Mouse (Mus musculus) midbrain, embryonic 12.5 days (tissue): ENCODE results near the gene Afdn. TPM values are rescaled to one million over a fixed set of nuclear protein-coding genes. Genes with fewer than 3 reads are reported as not detected.
"Not testable (repeated sequence)": the region's sequence is repeated elsewhere in the genome, so short reads cannot be mapped to it uniquely, and the experiment has no call there.

Experiments used
- ATAC-seq: fragments of 200-750 bp; cut with Nextera tagmentation; 2 replicates; pipeline ENCODE4 v1.8.0; 2017; ENCODE audit warnings: low read depth, moderate TSS enrichment, moderate library complexity; ENCODE audit not compliant: low FRiP score
- H3K27ac ChIP-seq: fragments of 300-500 bp; sonication (generic); replicated peaks from 2 replicates; pipeline ENCODE4 v1.5.1; 2016; ENCODE audit warnings: mild to moderate bottlenecking
- H3K27me3 ChIP-seq: fragments of 300-500 bp; sonication (generic); 2 replicates; pipeline ENCODE4 v1.6.1; 2016; ENCODE audit warnings: mild to moderate bottlenecking
- H3K36me3 ChIP-seq: fragments of 300-500 bp; sonication (generic); 2 replicates; pipeline ENCODE4 v1.6.1; 2016
- H3K4me1 ChIP-seq: fragments of 300-500 bp; sonication (generic); 2 replicates; pipeline ENCODE4 v1.6.1; 2016
- H3K4me2 ChIP-seq: fragments of 300-500 bp; sonication (generic); replicated peaks from 2 replicates; pipeline ENCODE4 v1.6.1; 2016; ENCODE audit warnings: mild to moderate bottlenecking, moderate library complexity
- H3K4me3 ChIP-seq: fragments of 300-500 bp; sonication (generic); 2 replicates; pipeline ENCODE4 v1.5.1; 2016; ENCODE audit warnings: mild to moderate bottlenecking
- H3K9ac ChIP-seq: fragments of 300-500 bp; sonication (generic); replicated peaks from 2 replicates; pipeline ENCODE4 v1.6.1; 2016; ENCODE audit warnings: mild to moderate bottlenecking, moderate library complexity
- H3K9me3 ChIP-seq: fragments of 300-500 bp; sonication (generic); 2 replicates; pipeline ENCODE4 v1.6.1; 2016; ENCODE audit warnings: mild to moderate bottlenecking
- WGBS: fragments of 180-500 bp; shearing (Covaris S2); methylation state at CpG from one replicate; pipeline ENCODE4 v1.1.7; 2016; 5-methylcytosine and 5-hydroxymethylcytosine counted together
- polyA plus RNA-seq: library from polyadenylated mRNA; unstranded; fragments of >200 nt; fragmentation: Nextera tagmentation; extraction: Ambion mirVana; gene quantifications from 2 replicates; pipeline ENCODE4 v1.2.1, GENCODE M21; 2016

The Afdn gene
- polyA plus RNA-seq, 1 experiment from 2014 or later: 162 TPM

- WGBS: 75% methylated on average over 6 of the region's 6 CpGs
- Histone ChIP-seq H3K27me3 (no peaks in the 10 kb centered on the region), H3K4me1 (peaks cover 16% of the 10 kb centered on the region), H3K4me3 (no peak overlapping the region), H3K9me3 (no peaks in the 10 kb centered on the region), H3K4me2 (no peak overlapping the region), H3K9ac (no peak overlapping the region), H3K27ac (no peak overlapping the region), H3K36me3 (no peaks in the 10 kb centered on the region)
- ATAC-seq: no peak
Observed at GRCm38 (mm10) chr17:13754940-13755339, 5.4 kb upstream of the Afdn start.

- Histone ChIP-seq H3K4me1 (peaks cover 24% of the 10 kb centered on the region), H3K9ac (peak overlapping the region; percentile 91), H3K27ac (peak overlapping the region; percentile 98), H3K4me3 (peak overlapping the region; percentile 97), H3K27me3 (no peaks in the 10 kb centered on the region), H3K9me3 (no peaks in the 10 kb centered on the region), H3K4me2 (peak overlapping the region; percentile 65), H3K36me3 (no peaks in the 10 kb centered on the region)
- no peak for ATAC-seq
- 25% methylated on average over 7 of the region's 7 CpGs for WGBS
Observed at GRCm38 (mm10) chr17:13758586-13758985, 1.8 kb upstream of the Afdn start.

GRCm38 (mm10) chr17:13759156-13759852, 1.0 kb upstream of the Afdn start:
- 7% methylated on average over 13 of the region's 13 CpGs for WGBS
- no peak for ATAC-seq
- H3K27me3 ChIP-seq: no peaks in the 10 kb centered on the region
- peaks cover 24% of the 10 kb centered on the region for H3K4me1 ChIP-seq
- peak overlapping the region; percentile 65 for H3K4me2 ChIP-seq
- H3K9ac ChIP-seq: peak overlapping the region; percentile 91
- H3K4me3 ChIP-seq: peak overlapping the region; percentile 97
- peak overlapping the region; percentile 98 for H3K27ac ChIP-seq
- no peaks in the 10 kb centered on the region for H3K36me3 ChIP-seq
- H3K9me3 ChIP-seq: no peaks in the 10 kb centered on the region

- peak overlapping the region; percentile 97 for H3K9ac ChIP-seq
- H3K36me3 ChIP-seq: no peaks in the 10 kb centered on the region
- ATAC-seq: peak; percentile 59
- H3K9me3 ChIP-seq: no peaks in the 10 kb centered on the region
- peak overlapping the region; percentile 98 for H3K27ac ChIP-seq
- H3K4me1 ChIP-seq: peaks cover 27% of the 10 kb centered on the region
- peak overlapping the region; percentile 97 for H3K4me3 ChIP-seq
- H3K4me2 ChIP-seq: peak overlapping the region; percentile 97
- H3K27me3 ChIP-seq: no peaks in the 10 kb centered on the region
- WGBS: 0% methylated on average over 42 of the region's 72 CpGs
Observed at GRCm38 (mm10) chr17:13760675-13761178, 388 bp downstream of the Afdn start.

- Histone ChIP-seq H3K9me3 (no peaks in the 10 kb centered on the region), H3K4me1 (peaks cover 27% of the 10 kb centered on the region), H3K27ac (peak within 1 kb of the TSS; percentile 98), H3K27me3 (no peaks in the 10 kb centered on the region), H3K36me3 (no peaks in the 10 kb centered on the region), H3K4me3 (peak within 1 kb of the TSS; percentile 97), H3K9ac (peak within 1 kb of the TSS; percentile 97), H3K4me2 (peak within 1 kb of the TSS; percentile 97)
- ATAC-seq: peak; percentile 27
- under 1% methylated on average over 74 of the region's 74 CpGs for WGBS
Observed at GRCm38 (mm10) chr17:13761179-13761913, 1.0 kb downstream of the Afdn start, which contains the start of gene Tcte2. Gene Tcte2, minus strand, starts transcription at chr17:13761825.

GRCm38 (mm10) chr17:13763819-13764218, 3.5 kb downstream of the Afdn start:
- H3K9me3 ChIP-seq: peaks cover under 1% of the 10 kb centered on the region; the same call in 1 of the 2 replicates
- H3K27me3 ChIP-seq: no peaks in the 10 kb centered on the region
- no peak overlapping the region for H3K27ac ChIP-seq
- H3K4me3 ChIP-seq: no peak overlapping the region
- H3K9ac ChIP-seq: no peak overlapping the region
- no peaks in the 10 kb centered on the region for H3K36me3 ChIP-seq
- no peak overlapping the region for H3K4me2 ChIP-seq
- no peak for ATAC-seq
- peaks cover 18% of the 10 kb centered on the region for H3K4me1 ChIP-seq
- WGBS: 87% methylated on average over 1 of the region's 1 CpGs

GRCm38 (mm10) chr17:13764911-13765310, 4.6 kb downstream of the Afdn start:
- peaks cover 14% of the 10 kb centered on the region for H3K4me1 ChIP-seq
- not testable (repeated sequence) for ATAC-seq, H3K9ac ChIP-seq, H3K36me3 ChIP-seq, H3K27me3 ChIP-seq, H3K27ac ChIP-seq, H3K4me2 ChIP-seq, H3K9me3 ChIP-seq, H3K4me3 ChIP-seq
- 89% methylated on average over 2 of the region's 2 CpGs for WGBS

- H3K27me3 ChIP-seq: no peaks in the 10 kb centered on the region
- peaks cover 3% of the 10 kb centered on the region; the same call in 1 of the 2 replicates for H3K4me1 ChIP-seq
- H3K9me3 ChIP-seq: peaks cover 5% of the 10 kb centered on the region; the same call in 1 of the 2 replicates
- no peaks in the 10 kb centered on the region for H3K36me3 ChIP-seq
- WGBS: 97% methylated on average over 1 of the region's 1 CpGs
- no peak overlapping the region for H3K4me3 ChIP-seq
- H3K27ac ChIP-seq: no peak overlapping the region
- no peak overlapping the region for H3K9ac ChIP-seq
- ATAC-seq: no peak
- no peak overlapping the region for H3K4me2 ChIP-seq
Observed at GRCm38 (mm10) chr17:13768531-13768930, 8.2 kb downstream of the Afdn start.

- WGBS: 95% methylated on average over 3 of the region's 3 CpGs
- H3K27me3 ChIP-seq: no peaks in the 10 kb centered on the region
- no peak overlapping the region for H3K4me3 ChIP-seq
- no peak overlapping the region for H3K9ac ChIP-seq
- peaks cover 3% of the 10 kb centered on the region; the same call in 1 of the 2 replicates for H3K4me1 ChIP-seq
- no peak overlapping the region for H3K4me2 ChIP-seq
- H3K9me3 ChIP-seq: peaks cover 5% of the 10 kb centered on the region; the same call in 1 of the 2 replicates
- ATAC-seq: no peak
- H3K27ac ChIP-seq: no peak overlapping the region
- H3K36me3 ChIP-seq: no peaks in the 10 kb centered on the region
Observed at GRCm38 (mm10) chr17:13769256-13769655, 8.9 kb downstream of the Afdn start.

- no peak overlapping the region for H3K27ac ChIP-seq
- no peak overlapping the region for H3K4me3 ChIP-seq
- H3K9ac ChIP-seq: no peak overlapping the region
- no peaks in the 10 kb centered on the region for H3K9me3 ChIP-seq
- no peak overlapping the region for H3K4me2 ChIP-seq
- H3K27me3 ChIP-seq: no peaks in the 10 kb centered on the region
- no peak for ATAC-seq
- no peaks in the 10 kb centered on the region for H3K4me1 ChIP-seq
- 85% methylated on average over 2 of the region's 2 CpGs for WGBS
- H3K36me3 ChIP-seq: no peaks in the 10 kb centered on the region
Observed at GRCm38 (mm10) chr17:13777676-13778075, 17.3 kb downstream of the Afdn start.

- Histone ChIP-seq H3K27me3 (no peaks in the 10 kb centered on the region), H3K4me2 (no peak overlapping the region), H3K27ac (no peak overlapping the region), H3K4me1 (no peaks in the 10 kb centered on the region), H3K36me3 (no peaks in the 10 kb centered on the region), H3K9ac (no peak overlapping the region), H3K9me3 (no peaks in the 10 kb centered on the region), H3K4me3 (no peak overlapping the region)
- 95% methylated on average over 1 of the region's 1 CpGs for WGBS
- ATAC-seq: no peak
Observed at GRCm38 (mm10) chr17:13778865-13779264, 18.5 kb downstream of the Afdn start.

- Histone ChIP-seq H3K27ac (no peak overlapping the region), H3K9ac (no peak overlapping the region), H3K27me3 (no peaks in the 10 kb centered on the region), H3K9me3 (no peaks in the 10 kb centered on the region), H3K4me2 (no peak overlapping the region), H3K36me3 (no peaks in the 10 kb centered on the region), H3K4me1 (no peaks in the 10 kb centered on the region), H3K4me3 (no peak overlapping the region)
- no peak for ATAC-seq
- 93% methylated on average over 5 of the region's 5 CpGs for WGBS
Observed at GRCm38 (mm10) chr17:13781948-13782347, 21.6 kb downstream of the Afdn start.
